Mouse (Mus musculus): ENCODE results near the gene Mrpl4. TPM values are rescaled to one million over a fixed set of nuclear protein-coding genes. Genes with fewer than 3 reads are reported as not detected.

The Mrpl4 gene
- total and polyA plus RNA-seq, 2 experiments: 16.0 to 79.8 TPM

DNA sequence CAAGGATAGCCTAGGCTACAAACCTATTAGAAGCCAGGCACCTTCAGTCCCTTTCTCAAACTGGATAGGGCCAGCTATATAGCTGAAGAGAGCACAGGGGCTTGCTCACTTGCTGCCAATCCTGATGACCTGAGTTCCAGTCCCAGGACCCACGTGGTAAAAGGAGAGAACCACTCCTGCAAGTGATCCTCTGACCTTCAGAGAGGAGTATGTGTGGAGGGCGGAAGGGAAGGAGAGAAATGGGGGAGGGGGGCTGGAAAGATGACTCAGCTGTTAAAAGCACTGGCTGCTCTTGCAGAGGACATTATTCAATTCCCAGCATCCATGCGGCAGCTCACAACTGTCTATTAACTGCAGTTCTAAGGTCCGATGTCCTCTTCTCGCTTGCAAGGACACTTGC lies 23.4 kb upstream of the Mrpl4 start:
- DNase-seq (ENCODE audit: extremely low read depth, low read depth, low spot score): no peak
- no peak overlapping the region for H3K9ac ChIP-seq (ENCODE audit: low read depth, low read length)
- no peaks in the 10 kb centered on the region for H3K36me3 ChIP-seq (ENCODE audit: control insufficient read depth, insufficient read depth, low read length)
- WGBS: 66% methylated on average over 5 of the region's 5 CpGs
- no peak overlapping the region for H3K4me3 ChIP-seq (ENCODE audit: insufficient read depth, low read depth, low read length)
- no peaks in the 10 kb centered on the region for H3K27me3 ChIP-seq (ENCODE audit: control insufficient read depth, insufficient read depth, low read length)
- no peak overlapping the region; the same call in 1 of the 2 replicates for H3K27ac ChIP-seq (replicated peaks; ENCODE audit: insufficient read depth, low read depth, low read length)
- TF ChIP-seq POLR2A (IDR thresholded peaks at IDR 0.05; ENCODE audit: extremely low read depth, insufficient read depth, low read length) (no peak), CTCF (IDR thresholded peaks at IDR 0.05; ENCODE audit: low read depth, low read length) (no peak)
- peaks cover 5% of the 10 kb centered on the region for H3K4me1 ChIP-seq (ENCODE audit: control insufficient read depth, insufficient read depth, low read length)
- H3K79me2 ChIP-seq (ENCODE audit: control insufficient read depth, insufficient read depth, low read length): no peaks in the 10 kb centered on the region

DNA sequence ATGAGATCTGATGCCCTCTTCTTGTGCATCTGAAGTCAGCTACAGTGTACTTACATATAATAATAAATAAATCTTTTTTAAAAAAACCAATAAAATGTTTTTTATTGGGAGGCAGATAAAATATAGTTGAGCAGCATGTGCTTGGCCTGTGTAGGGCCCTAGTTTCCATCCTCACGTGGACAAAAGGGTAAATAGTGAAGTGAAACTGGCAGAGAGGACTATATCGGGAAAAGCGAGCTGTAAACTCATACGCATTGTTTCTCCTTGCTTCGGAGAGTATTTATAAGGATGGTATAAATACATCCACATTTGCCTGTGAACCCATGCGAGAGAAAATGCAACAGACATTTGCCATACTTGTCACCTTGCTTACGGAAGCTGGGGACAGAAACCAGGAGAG lies 22.8 kb upstream of the Mrpl4 start:
- H3K4me3 ChIP-seq (ENCODE audit: insufficient read depth, low read depth, low read length): no peak overlapping the region
- no peak overlapping the region for H3K9ac ChIP-seq (ENCODE audit: low read depth, low read length)
- WGBS: 86% methylated on average over 7 of the region's 7 CpGs
- peaks cover 5% of the 10 kb centered on the region for H3K4me1 ChIP-seq (ENCODE audit: control insufficient read depth, insufficient read depth, low read length)
- H3K27ac ChIP-seq (replicated peaks; ENCODE audit: insufficient read depth, low read depth, low read length): no peak overlapping the region
- no peak for TF ChIP-seq CTCF (IDR thresholded peaks at IDR 0.05; ENCODE audit: low read depth, low read length)
- no peak for TF ChIP-seq POLR2A (IDR thresholded peaks at IDR 0.05; ENCODE audit: extremely low read depth, insufficient read depth, low read length)
- H3K27me3 ChIP-seq (ENCODE audit: control insufficient read depth, insufficient read depth, low read length): no peaks in the 10 kb centered on the region
- no peaks in the 10 kb centered on the region for H3K36me3 ChIP-seq (ENCODE audit: control insufficient read depth, insufficient read depth, low read length)
- no peak for DNase-seq (ENCODE audit: extremely low read depth, low read depth, low spot score)
- H3K79me2 ChIP-seq (ENCODE audit: control insufficient read depth, insufficient read depth, low read length): no peaks in the 10 kb centered on the region

DNA sequence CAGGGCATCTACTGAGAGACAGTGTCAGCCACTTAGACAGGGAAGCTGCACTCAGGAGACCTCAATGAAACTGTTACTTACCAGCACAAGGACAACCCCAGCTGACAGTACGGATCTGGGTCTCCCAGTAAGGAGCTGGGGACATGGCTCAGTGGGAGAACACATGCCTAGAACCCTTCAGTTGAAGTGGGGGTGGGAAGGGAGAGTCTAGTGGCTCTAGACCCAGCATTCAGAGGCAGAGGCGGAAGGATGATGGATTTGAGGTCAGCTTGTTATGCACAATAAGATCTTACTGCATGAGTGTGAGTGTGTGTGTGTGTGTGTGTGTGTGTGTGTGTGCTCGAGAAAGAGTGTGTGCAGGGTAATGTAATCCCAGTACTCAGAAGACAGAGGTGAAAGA lies 20.4 kb upstream of the Mrpl4 start:
- Histone ChIP-seq H3K9ac (ENCODE audit: low read depth, low read length) (no peak overlapping the region), H3K79me2 (ENCODE audit: control insufficient read depth, insufficient read depth, low read length) (no peaks in the 10 kb centered on the region), H3K27ac (replicated peaks; ENCODE audit: insufficient read depth, low read depth, low read length) (no peak overlapping the region), H3K4me1 (ENCODE audit: control insufficient read depth, insufficient read depth, low read length) (peaks cover 3% of the 10 kb centered on the region), H3K36me3 (ENCODE audit: control insufficient read depth, insufficient read depth, low read length) (no peaks in the 10 kb centered on the region), H3K27me3 (ENCODE audit: control insufficient read depth, insufficient read depth, low read length) (no peaks in the 10 kb centered on the region), H3K4me3 (ENCODE audit: insufficient read depth, low read depth, low read length) (no peak overlapping the region)
- TF ChIP-seq POLR2A (IDR thresholded peaks at IDR 0.05; ENCODE audit: extremely low read depth, insufficient read depth, low read length) (no peak), CTCF (IDR thresholded peaks at IDR 0.05; ENCODE audit: low read depth, low read length) (no peak)
- DNase-seq (ENCODE audit: extremely low read depth, low read depth, low spot score): no peak
- 82% methylated on average over 3 of the region's 3 CpGs for WGBS

DNA sequence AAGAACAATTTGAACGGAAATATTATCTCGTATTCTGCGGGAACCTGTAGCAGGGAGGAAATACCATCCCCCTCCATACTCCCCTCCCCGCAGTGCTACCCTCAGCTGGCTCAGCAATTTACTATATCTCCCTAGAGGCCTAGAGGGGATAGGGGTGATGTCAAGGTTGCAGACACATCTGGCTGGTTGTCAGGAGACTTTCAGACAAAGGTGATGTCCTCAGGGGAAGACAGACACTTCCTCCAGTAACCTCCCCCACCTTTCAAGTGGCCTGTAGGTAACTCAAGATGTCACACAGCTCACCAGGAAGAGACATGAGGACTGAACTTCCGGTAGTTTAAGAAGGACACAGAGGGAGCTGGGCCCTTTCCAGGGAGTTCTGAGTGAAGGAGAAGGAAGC lies 19.4 kb upstream of the Mrpl4 start:
- WGBS: 68% methylated on average over 5 of the region's 5 CpGs
- DNase-seq (ENCODE audit: extremely low read depth, low read depth, low spot score): no peak
- TF ChIP-seq POLR2A (IDR thresholded peaks at IDR 0.05; ENCODE audit: extremely low read depth, insufficient read depth, low read length) (no peak), CTCF (IDR thresholded peaks at IDR 0.05; ENCODE audit: low read depth, low read length) (no peak)

DNA sequence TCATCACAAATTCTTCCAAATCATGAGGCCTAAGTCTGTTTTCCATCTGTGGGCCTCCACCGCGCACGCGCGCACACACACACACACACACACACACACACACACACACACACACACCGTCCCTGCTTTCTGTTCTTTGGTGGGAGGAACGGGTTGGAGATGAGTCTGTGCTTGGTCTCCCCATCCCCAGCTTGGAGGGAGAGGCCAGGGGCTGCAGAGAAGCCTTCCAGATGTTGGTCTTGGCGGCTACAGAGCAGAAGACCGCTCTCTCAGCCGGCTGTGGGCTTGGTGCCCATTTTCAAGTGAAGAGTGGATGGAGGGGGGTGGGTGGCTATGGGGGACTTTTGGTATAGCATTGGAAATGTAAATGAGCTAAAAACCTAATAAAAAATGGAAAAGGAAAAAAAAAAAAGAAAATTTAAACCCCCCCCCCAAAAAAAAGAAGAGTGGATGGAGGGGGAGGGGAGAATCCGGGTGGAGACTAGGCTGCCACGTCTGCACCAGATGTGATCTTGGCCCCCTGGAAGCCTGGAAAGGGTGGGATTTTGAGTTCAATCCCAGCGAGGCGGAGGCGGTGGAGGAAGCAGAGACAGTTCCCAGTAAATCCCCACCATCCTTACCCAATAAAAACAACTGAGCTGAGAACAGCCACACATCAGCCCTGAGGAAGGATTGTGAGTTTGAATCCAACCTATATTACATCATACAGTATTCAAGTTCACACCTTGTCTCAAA lies 15.4 kb upstream of the Mrpl4 start:
- no peak for DNase-seq (ENCODE audit: extremely low read depth, low read depth, low spot score)
- Histone ChIP-seq H3K36me3 (ENCODE audit: control insufficient read depth, insufficient read depth, low read length) (no peaks in the 10 kb centered on the region), H3K79me2 (ENCODE audit: control insufficient read depth, insufficient read depth, low read length) (no peaks in the 10 kb centered on the region), H3K4me1 (ENCODE audit: control insufficient read depth, insufficient read depth, low read length) (no peaks in the 10 kb centered on the region), H3K27me3 (ENCODE audit: control insufficient read depth, insufficient read depth, low read length) (no peaks in the 10 kb centered on the region), H3K27ac (replicated peaks; ENCODE audit: insufficient read depth, low read depth, low read length) (no peak overlapping the region), H3K4me3 (ENCODE audit: insufficient read depth, low read depth, low read length) (no peak overlapping the region), H3K9ac (ENCODE audit: low read depth, low read length) (no peak overlapping the region)
- 81% methylated on average over 15 of the region's 15 CpGs for WGBS
- TF ChIP-seq POLR2A (IDR thresholded peaks at IDR 0.05; ENCODE audit: extremely low read depth, insufficient read depth, low read length) (no peak), CTCF (IDR thresholded peaks at IDR 0.05; ENCODE audit: low read depth, low read length) (no peak)

More for the DNA sequence above, 19.4 kb upstream of the Mrpl4 start:
- Histone ChIP-seq H3K27me3 (ENCODE audit: control insufficient read depth, insufficient read depth, low read length) (no peaks in the 10 kb centered on the region), H3K9ac (ENCODE audit: low read depth, low read length) (no peak overlapping the region), H3K4me1 (ENCODE audit: control insufficient read depth, insufficient read depth, low read length) (no peaks in the 10 kb centered on the region), H3K36me3 (ENCODE audit: control insufficient read depth, insufficient read depth, low read length) (no peaks in the 10 kb centered on the region), H3K27ac (replicated peaks; ENCODE audit: insufficient read depth, low read depth, low read length) (no peak overlapping the region), H3K4me3 (ENCODE audit: insufficient read depth, low read depth, low read length) (no peak overlapping the region), H3K79me2 (ENCODE audit: control insufficient read depth, insufficient read depth, low read length) (no peaks in the 10 kb centered on the region)

DNA sequence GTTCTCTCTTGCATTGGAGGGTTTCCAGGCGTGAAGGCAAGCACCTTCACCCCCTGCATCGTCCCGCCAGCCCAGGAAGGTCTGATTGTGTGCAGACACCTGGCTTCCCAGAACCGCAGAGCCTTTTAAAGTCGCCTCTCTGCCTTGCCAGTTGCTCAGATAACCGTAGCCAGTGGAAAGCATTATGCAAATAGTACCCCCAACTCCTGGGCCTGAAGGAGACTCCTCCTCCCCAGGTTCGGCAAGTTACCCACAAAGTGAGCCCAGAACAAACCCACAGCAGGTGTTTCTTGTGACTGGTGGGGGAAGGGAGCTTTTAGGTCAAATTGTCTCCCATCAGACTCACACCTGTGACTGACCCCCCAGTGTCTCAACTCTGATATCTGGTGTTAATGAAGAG lies 14.6 kb upstream of the Mrpl4 start:
- TF ChIP-seq CTCF (IDR thresholded peaks at IDR 0.05; ENCODE audit: low read depth, low read length): no peak
- TF ChIP-seq POLR2A (IDR thresholded peaks at IDR 0.05; ENCODE audit: extremely low read depth, insufficient read depth, low read length): no peak
- DNase-seq (ENCODE audit: extremely low read depth, low read depth, low spot score): no peak
- Histone ChIP-seq H3K27ac (replicated peaks; ENCODE audit: insufficient read depth, low read depth, low read length) (no peak overlapping the region), H3K79me2 (ENCODE audit: control insufficient read depth, insufficient read depth, low read length) (no peaks in the 10 kb centered on the region), H3K9ac (ENCODE audit: low read depth, low read length) (no peak overlapping the region), H3K4me1 (ENCODE audit: control insufficient read depth, insufficient read depth, low read length) (no peaks in the 10 kb centered on the region), H3K36me3 (ENCODE audit: control insufficient read depth, insufficient read depth, low read length) (no peaks in the 10 kb centered on the region), H3K27me3 (ENCODE audit: control insufficient read depth, insufficient read depth, low read length) (no peaks in the 10 kb centered on the region), H3K4me3 (ENCODE audit: insufficient read depth, low read depth, low read length) (no peak overlapping the region)
- 74% methylated on average over 7 of the region's 7 CpGs for WGBS
